In genomic region chr16:17732841-17733340, GRCm38 (mm10) we compare ENCODE assay signal across 8 mouse cellular contexts. TPM values are rescaled to one million over a fixed set of nuclear protein-coding genes. Genes with fewer than 3 reads are reported as not detected.
A peak's percentile ranks its signal among the peaks of the same experiment; 100 is the strongest.
DNase-seq lines count a peak whose midpoint lies in the region; ATAC-seq and TF ChIP-seq lines count a peak whose summit lies in the region.

Gene Med15, minus strand, starts transcription at chr16:17732891.

- no peak within 1 kb of the TSS for H3K27ac ChIP-seq in heart, adult 2 months
- no peak within 1 kb of the TSS for H3K27ac ChIP-seq in forebrain, embryonic 12.5 days
- no peak within 1 kb of the TSS for H3K27ac ChIP-seq in liver, embryonic 11.5 days (ENCODE audit: low read depth, low read length)
- H3K27ac ChIP-seq in stomach, embryonic 15.5 days, result no peak within 1 kb of the TSS

- WGBS in heart, adult 2 months, result 50% methylated on average over 3 of the region's 3 CpGs
- 47% methylated on average over 3 of the region's 3 CpGs for WGBS in forebrain, embryonic 12.5 days
- WGBS in liver, embryonic 11.5 days, result 30% methylated on average over 3 of the region's 3 CpGs
- 18% methylated on average over 3 of the region's 3 CpGs for WGBS in stomach, embryonic 15.5 days

- intact Hi-C loops in heart, adult 2 months (cut with DNase I), result no loop called here

- H3K9ac ChIP-seq in heart, adult 2 months (ENCODE audit: low read depth, low read length), result no peak within 1 kb of the TSS
- H3K9ac ChIP-seq in forebrain, embryonic 12.5 days, result no peak within 1 kb of the TSS
- H3K9ac ChIP-seq in liver, embryonic 11.5 days (ENCODE audit: low read depth, low read length), result no peak within 1 kb of the TSS
- H3K9ac ChIP-seq in stomach, embryonic 15.5 days, result no peak within 1 kb of the TSS

- POLR2A ChIA-PET in Patski (lab: Charles Lee), result interaction anchor here (1.0 kb wide), 1 partner anchor 80 kb away, joined by 3 read pairs; no protein-coding TSS in a partner anchor

- CTCF ChIA-PET in Patski (lab: Charles Lee), result interaction anchor here (0.6 to 3.2 kb wide), 6 partner anchors 10 to 117 kb away, joined by 3 to 16 read pairs (median 5); partner anchors contain the start of gene Klhl22

- H3K36me3 ChIP-seq in heart, adult 2 months (ENCODE audit: control insufficient read depth, insufficient read depth, low read length), result no peaks in the 10 kb centered on the region
- no peaks in the 10 kb centered on the region for H3K36me3 ChIP-seq in forebrain, embryonic 12.5 days (replicated peaks)
- no peaks in the 10 kb centered on the region for H3K36me3 ChIP-seq in liver, embryonic 11.5 days (ENCODE audit: control insufficient read depth, insufficient read depth, low read length)
- no peaks in the 10 kb centered on the region for H3K36me3 ChIP-seq in stomach, embryonic 15.5 days

- in situ Hi-C loops in Patski (cut with MboI; ENCODE audit: low pct_unique_long_range_greater_than_20kb), result loop anchor here (5.0 kb wide), 2 partner anchors 39 to 79 kb away; no protein-coding TSS in a partner anchor

- DNase-seq in heart, adult 2 months, result no peak
- DNase-seq in heart, adult 11 months, result no peak
- peak; percentile 86 for DNase-seq in Patski (ENCODE audit: low read depth, low spot score)
- no peak for DNase-seq in liver, embryonic 11.5 days (ENCODE audit: low spot score)
- no peak for DNase-seq in cerebellum, postnatal 4 days (ENCODE audit: low spot score in 2 of 2)

- H3K79me2 ChIP-seq in heart, adult 2 months (replicated peaks; ENCODE audit: control insufficient read depth, insufficient read depth, low read length), result no peaks in the 10 kb centered on the region

- no peak for TF ChIP-seq CTCF in heart, adult 2 months (IDR thresholded peaks at IDR 0.05)
- TF ChIP-seq CTCF in Patski (IDR thresholded peaks at IDR 0.05), result no peak

- ATAC-seq in Patski, result peak; percentile 82
- ATAC-seq in forebrain, embryonic 12.5 days (ENCODE audit: low FRiP score), result no peak
- ATAC-seq in hematopoietic stem cell, adult 5-6 weeks (replicated peaks in 1 of 2; ENCODE audit: insufficient read depth in 1 of 2, low FRiP score in 2 of 2, low TSS enrichment in 1 of 2, low read depth in 1 of 2, poor library complexity in 2 of 2, severe bottlenecking in 2 of 2), result no peak
- no peak for ATAC-seq in liver, embryonic 11.5 days (replicated peaks; ENCODE audit: low FRiP score)
- no peak for ATAC-seq in stomach, embryonic 15.5 days (ENCODE audit: insufficient read depth, low FRiP score, low read depth)

- H3K4me1 ChIP-seq in heart, adult 2 months (ENCODE audit: control insufficient read depth, insufficient read depth, low read length), result no peaks in the 10 kb centered on the region
- H3K4me1 ChIP-seq in forebrain, embryonic 12.5 days, result no peaks in the 10 kb centered on the region
- no peaks in the 10 kb centered on the region for H3K4me1 ChIP-seq in liver, embryonic 11.5 days (replicated peaks; ENCODE audit: control insufficient read depth, insufficient read depth, low read length)
- no peaks in the 10 kb centered on the region for H3K4me1 ChIP-seq in stomach, embryonic 15.5 days

- no peak within 1 kb of the TSS for H3K4me3 ChIP-seq in heart, adult 2 months
- no peak within 1 kb of the TSS for H3K4me3 ChIP-seq in forebrain, embryonic 12.5 days (replicated peaks)
- H3K4me3 ChIP-seq in liver, embryonic 11.5 days (ENCODE audit: low read depth, low read length), result no peak within 1 kb of the TSS
- no peak within 1 kb of the TSS for H3K4me3 ChIP-seq in stomach, embryonic 15.5 days (replicated peaks)

- no peak for TF ChIP-seq POLR2A in heart, adult 2 months (IDR thresholded peaks at IDR 0.05; ENCODE audit: insufficient read depth, low read depth, low read length)

- no peak for TF ChIP-seq EP300 in heart, adult 2 months (IDR thresholded peaks at IDR 0.05; ENCODE audit: insufficient read depth, low read depth, low read length)

- H3K27me3 ChIP-seq in heart, adult 2 months (ENCODE audit: control insufficient read depth, insufficient read depth, low read length), result peaks cover 1% of the 10 kb centered on the region; the same call in 1 of the 2 replicates
- H3K27me3 ChIP-seq in Patski, result no peaks in the 10 kb centered on the region
- H3K27me3 ChIP-seq in forebrain, embryonic 12.5 days, result peaks cover 9% of the 10 kb centered on the region; the same call in 1 of the 2 replicates
- H3K27me3 ChIP-seq in liver, embryonic 11.5 days (replicated peaks; ENCODE audit: control insufficient read depth, insufficient read depth, low read length), result peaks cover 26% of the 10 kb centered on the region
- H3K27me3 ChIP-seq in stomach, embryonic 15.5 days (replicated peaks), result no peaks in the 10 kb centered on the region

- no peaks in the 10 kb centered on the region for H3K9me3 ChIP-seq in forebrain, embryonic 12.5 days
- no peaks in the 10 kb centered on the region for H3K9me3 ChIP-seq in liver, embryonic 11.5 days (ENCODE audit: control insufficient read depth, low read length)
- H3K9me3 ChIP-seq in stomach, embryonic 15.5 days, result no peaks in the 10 kb centered on the region

- H3K4me2 ChIP-seq in forebrain, embryonic 12.5 days, result no peak within 1 kb of the TSS
- H3K4me2 ChIP-seq in liver, embryonic 11.5 days, result no peak within 1 kb of the TSS
- no peak within 1 kb of the TSS for H3K4me2 ChIP-seq in stomach, embryonic 15.5 days

RNA-seq across cellular contexts. Expression of gene Med15, which starts in this region (rescaled TPM):
- total RNA-seq in heart, adult 2 months (2021), result 10 to 100 TPM; 21.5 to 24.9 TPM
- 37.3 and 44.3 TPM in 2 replicates for polyA plus RNA-seq in heart, adult 2 months (2012; rRNA removed)
- polyA plus RNA-seq in Patski (2021), result 69.1 TPM
- polyA plus RNA-seq in forebrain, embryonic 12.5 days (2016; fragmentation: Nextera tagmentation; extraction: Ambion mirVana), result 45.1 and 46.7 TPM in 2 replicates
- 27.4 and 31.3 TPM in 2 replicates for total RNA-seq in hematopoietic stem cell, adult 5-6 weeks (2017)
- 44.8 and 46.7 TPM in 2 replicates for polyA plus RNA-seq in liver, embryonic 11.5 days (2014; fragmentation: Nextera tagmentation; extraction: Ambion mirVana)
- polyA plus RNA-seq in stomach, embryonic 15.5 days (2015; fragmentation: Nextera tagmentation; extraction: Ambion mirVana), result 38.3 and 42.6 TPM in 2 replicates
